Mouse (Mus musculus): Measurements from ENCODE around the gene Adad1. TPM values are rescaled to one million over a fixed set of nuclear protein-coding genes. Genes with fewer than 3 reads are reported as not detected.

Gene Adad1
- total RNA-seq, 2 experiments from 2014 or later = not detected

DNA sequence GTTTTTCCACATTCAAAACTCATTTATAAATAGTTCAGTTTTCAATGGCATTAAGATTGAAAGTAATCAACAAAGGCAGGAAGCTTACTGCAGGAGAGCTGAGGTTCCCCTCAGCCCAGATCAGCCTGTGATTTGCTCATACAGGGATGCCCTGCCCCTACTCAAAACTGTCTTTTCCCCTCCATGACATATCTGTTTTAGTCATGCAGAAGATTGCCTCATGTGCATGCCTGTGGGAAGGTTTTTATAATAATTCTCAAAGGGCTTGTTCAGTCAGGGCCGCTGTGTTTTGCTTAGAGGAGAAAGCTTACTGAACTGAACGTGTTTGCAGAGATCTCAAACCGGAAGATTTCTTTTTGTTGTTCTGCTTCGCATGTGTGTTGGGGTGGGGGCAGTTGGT lies 97.8 kb downstream of the Adad1 start:
- DNase-seq (ENCODE audit: extremely low spot score in 1 of 2, low spot score in 1 of 2) = no peak

GRCm38 (mm10) chr3:37169283-37169682 lies 106.0 kb downstream of the Adad1 start:
- DNase-seq (ENCODE audit: extremely low spot score in 1 of 2, low spot score in 1 of 2) = no peak

Other genes with a start within 250 kb of the Adad1 start
- gene 4932438A13Rik, start 200.4 kb upstream of the Adad1 start, total RNA-seq (2021) = 10 to 100 TPM; 78.3 to 97.3 TPM
- gene Il2, start 62.4 kb downstream of the Adad1 start, total RNA-seq (2021) = not detected
- under 1 TPM in 1 of 2 experiments, not detected in 1; 0.14 TPM for gene Il21, start 169.1 kb downstream of the Adad1 start, total RNA-seq (2021)
- gene Bbs12, start 249.0 kb downstream of the Adad1 start, total RNA-seq (2021) = 1 to 10 TPM; 4.5 to 6.4 TPM
- gene Cetn4, start 249.2 kb downstream of the Adad1 start, total RNA-seq (2021) = 10 to 100 TPM in 1 of 2 experiments, 1 to 10 TPM in 1; 9.4 to 11.2 TPM